Mouse (Mus musculus) spleen, adult 2 months (tissue): ENCODE measurements around the gene Mrap2.

Experiments
- CTCF ChIP-seq: fragments of 200-500 bp; IDR thresholded peaks from 2 replicates; pipeline ENCODE4 v1.5.1; 2011; ENCODE audit warnings: mild to moderate bottlenecking, inconsistent platforms; ENCODE audit not compliant: insufficient read depth, insufficient read length, insufficient replicate concordance; ENCODE audit errors: extremely low read depth
- POLR2A ChIP-seq: fragments of 200-500 bp; IDR thresholded peaks from 2 replicates; pipeline ENCODE4 v1.6.1; 2011; ENCODE audit warnings: low read depth, low read length, inconsistent platforms

DNA sequence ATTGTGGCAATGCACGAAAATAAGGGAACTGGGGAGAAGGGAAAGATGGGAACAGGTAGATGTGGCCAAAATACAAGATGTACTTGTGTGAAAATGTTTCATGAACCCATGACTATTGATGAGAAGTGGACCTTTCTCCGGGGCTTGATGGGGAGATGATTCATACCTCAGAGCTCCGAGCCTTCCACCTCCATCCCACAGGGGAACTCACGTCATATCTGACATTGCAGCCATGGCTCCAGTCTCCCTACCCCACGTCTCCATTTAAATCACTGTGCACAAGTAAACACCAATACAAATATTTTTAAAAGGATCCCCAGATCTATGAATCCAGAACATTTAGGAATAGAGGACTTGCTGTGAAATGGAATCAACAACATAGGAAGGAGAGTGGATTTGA is 29.1 kb upstream of the Mrap2 start:
- TF ChIP-seq POLR2A (no peak), CTCF (no peak)
